Mouse (Mus musculus): ENCODE results near the gene Ipo11.

DNA sequence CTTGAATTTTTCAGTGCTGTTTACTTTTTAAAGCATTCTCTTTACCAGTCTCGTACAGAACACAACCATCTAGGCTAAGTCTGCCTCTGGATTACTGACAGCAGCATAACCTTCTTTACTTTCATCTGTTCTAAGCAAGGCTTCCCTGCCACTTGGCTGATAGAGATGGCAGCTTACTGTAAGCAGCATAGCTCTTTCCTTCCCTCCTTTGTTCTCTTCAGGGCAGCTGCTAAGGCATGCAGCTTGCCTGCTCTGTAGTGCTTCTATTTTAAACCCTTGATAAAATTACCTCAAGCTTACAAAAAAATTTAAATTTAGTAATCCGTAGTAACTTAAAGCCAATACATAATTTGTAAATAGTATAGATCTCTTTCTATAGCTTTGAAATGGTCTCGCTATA is 18.1 kb upstream of the Ipo11 start:
- TF ChIP-seq CTCF (IDR thresholded peaks at IDR 0.05) (no peak), EP300 (IDR thresholded peaks at IDR 0.05) (no peak)

Measured in lung, postnatal 0 days (tissue).